Mouse (Mus musculus) kidney, postnatal 25 days (tissue): Measurements from ENCODE around the gene Mlkl.
"Not testable (repeated sequence)": the region's sequence is repeated elsewhere in the genome, so short reads cannot be mapped to it uniquely, and the experiment has no call there.

Experiments used
- DNase-seq, 2 experiments: peaks; one replicate each; pipeline ENCODE4 v3.0.0; 2021; ENCODE audit warnings: mixed read lengths in 2 of 2

Gene Mlkl

DNA sequence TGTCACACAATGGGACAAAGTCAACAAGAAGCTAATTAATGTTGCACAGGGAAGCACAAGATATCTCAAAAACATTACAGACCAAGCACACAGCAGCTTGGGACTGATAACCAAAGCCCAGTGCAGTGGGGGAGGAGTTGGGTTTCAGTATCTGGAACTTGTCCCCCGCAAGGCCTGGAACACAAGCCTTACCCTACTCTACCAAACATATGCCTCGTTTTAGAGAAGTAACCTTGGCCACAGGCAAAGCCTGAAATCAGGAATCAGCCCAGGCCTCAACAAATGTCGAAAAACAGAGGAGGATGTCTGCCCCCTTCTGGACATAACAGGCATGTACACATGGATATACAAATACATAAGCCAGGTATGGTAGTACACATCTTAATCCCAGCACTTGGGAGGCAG, 25.2 kb downstream of the Mlkl start:
- peak in 1 of 2 experiments; percentile 6 for DNase-seq

- not testable (repeated sequence) for DNase-seq
Measured at GRCm38 (mm10) chr8:111310006-111310405, 28.0 kb downstream of the Mlkl start.

GRCm38 (mm10) chr8:111305031-111305730, 32.8 kb downstream of the Mlkl start:
- DNase-seq: peak; percentile 5 to 43

- no peak for DNase-seq
Measured at GRCm38 (mm10) chr8:111304359-111304758, 33.6 kb downstream of the Mlkl start.

GRCm38 (mm10) chr8:111303076-111303803, 34.7 kb downstream of the Mlkl start:
- not testable (repeated sequence) for DNase-seq

- peak in 1 of 2 experiments; percentile 30 for DNase-seq
Measured at GRCm38 (mm10) chr8:111300597-111301546, 37.1 kb downstream of the Mlkl start.

DNA sequence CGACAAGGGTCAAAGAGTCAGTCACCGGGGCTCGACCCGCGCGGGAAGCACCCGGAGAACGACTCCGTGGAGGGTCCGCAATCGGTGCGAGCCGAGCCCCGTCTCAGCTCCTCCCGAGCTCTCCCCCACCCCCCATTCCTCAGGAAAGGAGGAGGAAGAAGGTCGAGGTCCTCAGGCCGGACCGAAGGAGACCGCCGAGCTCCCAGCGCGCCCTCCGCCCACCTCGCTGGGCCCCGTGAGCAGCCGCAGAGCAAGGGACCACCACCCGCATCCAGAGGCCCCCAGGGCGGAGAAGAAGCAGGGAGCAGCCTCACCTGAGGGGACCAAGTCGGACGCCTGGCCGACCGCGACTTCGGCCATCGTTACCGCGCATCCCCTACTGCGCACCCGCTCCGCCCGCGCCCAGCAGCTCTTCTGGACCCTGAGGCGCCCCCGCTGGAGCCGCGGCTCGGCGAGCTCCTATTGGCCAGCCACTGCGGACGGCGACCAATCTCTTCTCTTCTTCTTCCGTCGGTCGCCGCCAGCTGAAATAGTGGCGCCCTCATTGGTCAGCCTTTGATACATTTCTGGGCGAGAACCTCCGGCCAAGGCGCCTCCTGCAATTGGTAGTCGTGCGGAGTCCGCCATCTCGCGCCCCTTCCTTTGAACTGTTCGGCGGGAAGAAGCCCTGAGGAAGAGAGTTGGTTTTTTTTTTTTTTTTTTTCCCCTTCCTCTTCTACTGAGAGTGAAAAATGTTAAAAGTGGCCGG, 38.0 kb downstream of the Mlkl start, which contains the start of gene Rfwd3:
Gene Rfwd3 (minus strand): TSS at position 402 of the 748 bp plus-strand sequence.
- DNase-seq: peak; percentile 98 to 99

GRCm38 (mm10) chr8:111299363-111299820, 38.6 kb downstream of the Mlkl start:
- DNase-seq: peak; percentile 64 to 69

GRCm38 (mm10) chr8:111298011-111298410, 40.0 kb downstream of the Mlkl start:
- DNase-seq: no peak

DNA sequence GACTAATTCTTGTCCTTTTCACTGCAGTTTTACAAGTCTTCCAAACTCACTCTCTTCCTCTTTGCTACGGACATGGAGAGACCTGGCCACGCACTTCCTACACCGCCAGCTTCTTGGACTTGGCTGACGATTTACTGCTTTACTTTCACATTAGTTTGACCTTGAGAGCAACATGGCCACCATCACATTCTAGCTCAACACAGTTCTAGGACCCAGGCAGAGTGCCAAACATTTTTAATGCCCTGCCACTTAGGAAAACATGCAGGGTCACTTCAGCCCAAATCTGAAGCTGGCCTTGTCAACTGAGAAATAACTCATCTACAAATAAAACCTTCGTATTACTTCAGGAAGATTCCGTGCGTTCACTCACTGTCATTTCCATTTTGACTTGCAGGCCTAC, 46.2 kb downstream of the Mlkl start:
- DNase-seq: peak; percentile 68 to 69

GRCm38 (mm10) chr8:111290586-111290985, 47.4 kb downstream of the Mlkl start:
- DNase-seq: no peak

GRCm38 (mm10) chr8:111285603-111286002, 52.4 kb downstream of the Mlkl start:
- no peak for DNase-seq

- DNase-seq: no peak
Measured at GRCm38 (mm10) chr8:111282093-111282492, 55.9 kb downstream of the Mlkl start.

DNA sequence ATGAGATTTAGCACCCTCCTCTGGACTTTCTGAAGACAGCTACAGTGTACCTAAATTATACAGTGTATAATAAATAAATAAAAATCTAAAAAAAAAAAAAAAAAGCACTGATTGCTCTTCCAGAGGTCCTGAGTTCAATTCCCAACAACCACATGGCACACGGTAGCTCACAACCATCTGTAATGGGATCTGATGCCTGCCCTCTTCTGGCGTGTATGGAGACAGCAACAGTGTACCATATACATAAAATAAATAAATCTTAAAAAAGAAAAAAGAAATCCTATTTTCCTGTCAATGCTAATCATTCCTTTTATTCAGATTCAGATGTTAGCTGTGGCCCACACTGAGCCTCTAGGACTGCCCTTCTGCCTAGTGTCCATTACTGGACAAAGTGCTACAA, 69.7 kb downstream of the Mlkl start:
- DNase-seq: no peak

GRCm38 (mm10) chr8:111266161-111266560, 71.8 kb downstream of the Mlkl start:
- DNase-seq: not testable (repeated sequence)

- no peak for DNase-seq
Measured at GRCm38 (mm10) chr8:111264693-111265220, 73.2 kb downstream of the Mlkl start.

DNA sequence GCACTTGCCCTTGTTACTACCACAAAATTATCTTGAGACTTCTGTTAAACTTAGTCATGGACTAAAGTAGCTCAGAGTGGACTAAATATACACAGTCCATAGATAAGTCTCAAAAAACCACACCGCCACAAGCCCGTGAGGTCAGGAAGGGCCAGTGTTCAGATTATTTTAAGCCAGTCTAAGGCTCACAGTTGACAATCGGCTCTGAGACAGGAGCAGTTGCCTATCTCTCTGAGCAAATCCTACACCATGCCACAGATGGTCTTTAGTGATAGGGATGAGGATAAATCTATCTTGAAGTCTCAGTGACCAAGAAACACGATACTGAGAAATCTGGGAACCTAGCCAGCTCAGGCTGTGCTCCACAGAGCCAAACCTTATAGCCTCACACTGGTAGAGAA, 76.0 kb downstream of the Mlkl start:
- DNase-seq: no peak
